Mouse (Mus musculus) ovary, postnatal 14 days (tissue): ENCODE measurements around the gene Pds5b.
"Not testable (repeated sequence)": the region's sequence is repeated elsewhere in the genome, so short reads cannot be mapped to it uniquely, and the experiment has no call there.

Experiments
- DNase-seq: peaks from one replicate; pipeline ENCODE4 v3.0.0; 2022; ENCODE audit warnings: low spot score

Gene Pds5b

GRCm38 (mm10) chr5:150706651-150707050 lies 33.1 kb downstream of the Pds5b start:
- DNase-seq = not testable (repeated sequence)

- not testable (repeated sequence) for DNase-seq
Observed at GRCm38 (mm10) chr5:150707181-150707580, 33.6 kb downstream of the Pds5b start.

GRCm38 (mm10) chr5:150711503-150711902 lies 38.0 kb downstream of the Pds5b start:
- no peak for DNase-seq

- no peak for DNase-seq
Observed at GRCm38 (mm10) chr5:150713431-150713830, 39.9 kb downstream of the Pds5b start.

GRCm38 (mm10) chr5:150717775-150718174 lies 44.2 kb downstream of the Pds5b start:
- no peak for DNase-seq

- no peak for DNase-seq
Observed at GRCm38 (mm10) chr5:150724641-150725040, 51.1 kb downstream of the Pds5b start.

- not testable (repeated sequence) for DNase-seq
Observed at GRCm38 (mm10) chr5:150737028-150737427, 63.5 kb downstream of the Pds5b start.

GRCm38 (mm10) chr5:150739311-150739710 lies 65.8 kb downstream of the Pds5b start:
- no peak for DNase-seq

- DNase-seq = no peak
Observed at GRCm38 (mm10) chr5:150740597-150740996, 67.1 kb downstream of the Pds5b start.

- no peak for DNase-seq
Observed at GRCm38 (mm10) chr5:150756623-150757022, 83.1 kb downstream of the Pds5b start.

- no peak for DNase-seq
Observed at GRCm38 (mm10) chr5:150772403-150772802, 98.9 kb downstream of the Pds5b start.

GRCm38 (mm10) chr5:150773083-150773482 lies 99.5 kb downstream of the Pds5b start:
- no peak for DNase-seq

- no peak for DNase-seq
Observed at GRCm38 (mm10) chr5:150788261-150788660, 114.7 kb downstream of the Pds5b start.

GRCm38 (mm10) chr5:150789039-150789438 lies 115.5 kb downstream of the Pds5b start:
- DNase-seq = no peak

GRCm38 (mm10) chr5:150794181-150794580 lies 120.6 kb downstream of the Pds5b start:
- no peak for DNase-seq

- DNase-seq = no peak
Observed at GRCm38 (mm10) chr5:150800056-150800455, 126.5 kb downstream of the Pds5b start.

- no peak for DNase-seq
Observed at GRCm38 (mm10) chr5:150814111-150814990, 140.8 kb downstream of the Pds5b start.

- DNase-seq = no peak
Observed at GRCm38 (mm10) chr5:150815400-150815799, 141.9 kb downstream of the Pds5b start.

GRCm38 (mm10) chr5:150816775-150817174 lies 143.2 kb downstream of the Pds5b start:
- DNase-seq = no peak

GRCm38 (mm10) chr5:150818041-150818440 lies 144.5 kb downstream of the Pds5b start:
- DNase-seq = no peak

GRCm38 (mm10) chr5:150818886-150819285 lies 145.3 kb downstream of the Pds5b start:
- no peak for DNase-seq

GRCm38 (mm10) chr5:150819520-150819919 lies 146.0 kb downstream of the Pds5b start:
- DNase-seq = no peak

- DNase-seq = no peak
Observed at GRCm38 (mm10) chr5:150821152-150821551, 147.6 kb downstream of the Pds5b start.

- DNase-seq = no peak
Observed at GRCm38 (mm10) chr5:150822781-150823180, 149.2 kb downstream of the Pds5b start.
